Mouse (Mus musculus) brain, embryonic 14.5 days (tissue): ENCODE measurements at regions not wholly inside any gene's neighbourhood (a gene's known extent, or its start where the extent isn't known, plus 50 kb on each side); places are given as distances from the start of the nearest gene placed in this dataset.

Experiments used
- DNase-seq: peaks from one replicate; pipeline ENCODE4 v3.0.0-alpha.2; 2011; ENCODE audit warnings: low read depth
- CTCF ChIP-seq: fragments of 200-500 bp; IDR thresholded peaks from 2 replicates; pipeline ENCODE4 v1.5.1; 2012; ENCODE audit warnings: inconsistent platforms, mild to moderate bottlenecking, moderate library complexity, borderline replicate concordance; ENCODE audit not compliant: insufficient read depth, insufficient read length; ENCODE audit errors: extremely low read depth
- POLR2A ChIP-seq: fragments of 200-500 bp; IDR thresholded peaks from 2 replicates; pipeline ENCODE4 v1.6.1; 2012; ENCODE audit warnings: mild to moderate bottlenecking, inconsistent platforms, borderline replicate concordance; ENCODE audit not compliant: poor library complexity, insufficient read depth, insufficient read length, severe bottlenecking; ENCODE audit errors: extremely low read depth

DNA sequence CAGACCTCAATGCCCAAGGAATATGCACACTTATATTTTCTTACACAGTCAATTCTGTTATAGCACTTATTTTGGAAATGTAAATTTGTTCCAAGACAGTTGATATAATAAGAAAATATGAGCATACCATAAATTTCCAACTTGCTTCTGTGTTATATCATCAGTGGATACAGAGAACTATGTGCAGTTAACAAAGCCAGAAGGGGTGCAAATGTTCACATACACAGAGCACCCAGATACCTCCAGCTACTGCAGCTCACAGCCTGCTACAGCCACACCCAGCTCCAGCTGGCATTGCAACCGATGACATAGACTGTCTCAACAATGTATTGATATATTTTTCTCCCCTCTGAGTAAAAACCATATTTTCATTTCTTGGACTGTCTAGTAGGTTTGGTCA is 785.3 kb downstream of the Cypt12 start:
- DNase-seq = peak; percentile 34
- TF ChIP-seq POLR2A (no peak), CTCF (no peak)

DNA sequence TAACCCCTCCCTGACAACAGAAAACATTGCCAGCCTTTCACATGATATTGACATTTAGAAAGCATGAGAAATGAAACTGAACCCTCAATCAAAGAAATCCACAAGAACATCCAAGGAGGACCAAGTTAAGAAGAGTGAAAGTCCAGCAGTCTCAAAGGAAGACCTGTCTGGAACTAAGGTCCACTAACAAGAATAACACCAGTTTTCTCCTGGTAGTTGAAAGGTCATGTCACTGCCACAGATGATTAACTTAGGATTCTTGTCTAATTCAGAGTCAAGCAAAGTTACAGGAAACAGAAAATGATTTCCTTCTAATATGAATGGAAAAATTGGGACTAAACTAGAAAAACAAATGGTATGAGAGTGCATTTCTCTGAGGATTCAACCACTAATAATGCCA is 790.7 kb downstream of the Cypt12 start:
- TF ChIP-seq POLR2A (no peak), CTCF (no peak)

DNA sequence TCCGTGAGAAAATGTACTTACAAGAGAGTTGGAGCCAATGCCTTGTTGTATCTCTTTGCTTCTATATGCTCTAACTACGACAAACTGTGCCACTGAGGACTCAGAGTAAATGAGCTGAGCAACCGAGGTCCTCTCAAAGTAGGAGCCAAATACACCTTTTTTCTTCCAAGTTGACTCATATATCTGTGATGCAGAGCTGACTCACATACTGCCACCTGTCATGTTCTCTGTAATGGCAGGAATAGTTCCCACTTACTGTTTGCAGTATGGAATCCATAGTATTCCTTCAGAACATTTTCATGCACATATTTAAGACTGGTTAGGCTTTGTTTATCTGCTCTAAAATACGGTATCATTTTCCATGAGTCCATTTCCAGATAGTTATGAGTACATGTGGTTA is 792.1 kb downstream of the Cypt12 start:
- no peak for TF ChIP-seq POLR2A
- no peak for TF ChIP-seq CTCF
- DNase-seq = no peak

More for the DNA sequence above, 790.7 kb downstream of the Cypt12 start:
- no peak for DNase-seq

DNA sequence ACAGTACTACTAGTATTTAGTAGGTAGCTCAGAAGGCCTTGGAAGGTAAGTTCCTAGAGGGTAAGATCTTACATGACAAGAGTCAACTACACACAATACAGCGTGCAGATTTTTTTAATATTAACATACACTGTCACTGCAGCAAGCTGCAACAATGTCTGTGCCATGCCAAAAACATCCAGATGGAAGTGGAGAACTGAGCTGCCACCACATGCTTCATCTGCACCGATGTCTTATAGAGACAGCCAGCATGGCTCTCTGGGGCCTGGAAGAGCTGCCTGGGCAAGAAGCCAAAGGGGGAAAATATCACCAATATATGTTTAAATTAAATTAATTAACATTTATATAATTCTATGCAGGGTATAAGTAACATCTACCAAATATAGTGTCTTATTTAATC is 795.3 kb downstream of the Cypt12 start:
- peak; percentile 77 for DNase-seq
- no peak for TF ChIP-seq POLR2A
- no peak for TF ChIP-seq CTCF

DNA sequence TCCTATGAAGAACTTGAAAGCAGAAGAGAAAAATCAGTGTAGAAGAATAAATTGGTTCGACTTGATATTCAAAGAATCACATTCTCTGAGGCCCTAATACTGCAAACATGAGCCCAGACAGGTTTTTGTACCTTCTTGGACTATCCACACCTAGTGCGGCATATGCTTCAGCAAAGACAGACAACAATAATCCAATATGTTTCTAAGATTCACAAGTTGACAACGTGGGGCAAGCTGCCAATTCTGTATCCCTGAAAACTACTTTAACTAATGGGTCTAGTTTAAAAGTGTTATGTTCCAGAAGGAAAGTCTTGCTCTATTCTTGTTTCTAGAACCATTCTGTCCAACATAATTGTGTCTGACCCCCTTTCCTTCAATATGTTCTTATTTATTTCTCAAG is 796.0 kb downstream of the Cypt12 start:
- peak; percentile 66 for DNase-seq
- TF ChIP-seq POLR2A (no peak), CTCF (no peak)

DNA sequence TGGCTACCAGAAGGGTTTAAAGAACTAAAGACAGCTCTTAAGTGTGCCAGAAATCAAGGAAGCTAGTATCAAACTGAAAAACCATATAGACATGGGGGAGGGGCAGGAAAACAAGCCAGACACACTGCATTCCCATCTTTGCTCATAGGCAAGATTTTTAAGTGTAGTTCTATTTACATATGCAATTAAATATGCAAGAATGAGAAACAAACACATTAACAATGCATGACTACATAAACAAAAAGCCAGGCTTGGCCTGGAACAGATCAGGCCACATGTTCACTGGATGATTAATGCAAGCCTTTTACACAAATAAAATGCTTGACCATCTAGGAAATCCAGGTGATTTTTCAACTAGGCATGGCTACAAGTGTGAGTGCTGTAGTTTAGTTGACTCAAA is 798.0 kb downstream of the Cypt12 start:
- TF ChIP-seq CTCF = no peak
- TF ChIP-seq POLR2A = no peak

DNA sequence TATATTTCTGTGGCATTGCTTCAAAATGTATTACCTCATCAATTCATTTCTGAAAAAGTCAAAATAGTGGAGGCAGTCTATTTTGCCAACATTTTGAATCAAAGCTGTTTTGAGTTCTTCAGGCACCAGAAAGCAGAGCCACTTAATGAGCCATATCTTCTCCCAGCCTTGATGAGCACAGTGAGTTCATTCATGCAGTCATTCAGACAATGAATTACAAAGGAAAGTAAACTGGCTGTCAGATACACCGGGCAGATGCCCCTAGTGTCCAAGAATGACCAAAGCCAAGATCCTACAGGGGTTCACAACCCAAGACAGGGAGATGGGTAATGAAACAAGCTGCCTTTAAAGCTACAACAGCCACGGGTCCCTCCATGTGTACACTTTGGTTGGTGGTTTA is 798.7 kb downstream of the Cypt12 start:
- TF ChIP-seq POLR2A = no peak
- TF ChIP-seq CTCF = no peak
- no peak for DNase-seq

More for the DNA sequence above, 798.0 kb downstream of the Cypt12 start:
- peak; percentile 49 for DNase-seq

DNA sequence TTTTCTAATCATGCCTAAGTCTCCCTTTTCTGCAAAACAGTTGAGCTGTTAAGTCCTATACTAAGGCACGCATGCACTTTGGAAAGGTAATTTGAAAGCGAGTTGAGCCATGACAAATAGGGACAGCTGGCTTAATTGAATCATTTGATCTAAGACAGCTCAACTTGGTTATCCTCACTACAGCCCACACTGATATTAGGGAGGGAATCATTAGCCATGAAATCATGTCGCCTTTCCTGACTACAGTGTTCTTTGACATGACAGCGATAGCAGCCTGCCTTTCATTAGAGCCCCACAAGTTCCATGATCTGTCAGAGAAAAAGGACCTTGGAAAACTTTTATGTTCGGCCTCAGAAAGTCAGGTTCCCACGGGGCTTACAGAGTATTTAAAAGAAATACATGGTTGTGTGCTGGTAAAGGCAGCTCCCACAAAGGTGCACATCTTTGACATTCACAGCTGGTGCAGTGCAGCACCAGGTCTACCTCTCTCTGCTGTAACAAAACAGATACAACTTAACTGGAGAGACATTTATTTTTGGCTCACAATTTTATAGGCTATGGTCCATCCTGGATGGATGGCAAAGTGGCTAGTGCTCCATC is 803.5 kb downstream of the Cypt12 start:
- TF ChIP-seq CTCF = no peak
- TF ChIP-seq POLR2A = no peak
- peak; percentile 39 for DNase-seq

DNA sequence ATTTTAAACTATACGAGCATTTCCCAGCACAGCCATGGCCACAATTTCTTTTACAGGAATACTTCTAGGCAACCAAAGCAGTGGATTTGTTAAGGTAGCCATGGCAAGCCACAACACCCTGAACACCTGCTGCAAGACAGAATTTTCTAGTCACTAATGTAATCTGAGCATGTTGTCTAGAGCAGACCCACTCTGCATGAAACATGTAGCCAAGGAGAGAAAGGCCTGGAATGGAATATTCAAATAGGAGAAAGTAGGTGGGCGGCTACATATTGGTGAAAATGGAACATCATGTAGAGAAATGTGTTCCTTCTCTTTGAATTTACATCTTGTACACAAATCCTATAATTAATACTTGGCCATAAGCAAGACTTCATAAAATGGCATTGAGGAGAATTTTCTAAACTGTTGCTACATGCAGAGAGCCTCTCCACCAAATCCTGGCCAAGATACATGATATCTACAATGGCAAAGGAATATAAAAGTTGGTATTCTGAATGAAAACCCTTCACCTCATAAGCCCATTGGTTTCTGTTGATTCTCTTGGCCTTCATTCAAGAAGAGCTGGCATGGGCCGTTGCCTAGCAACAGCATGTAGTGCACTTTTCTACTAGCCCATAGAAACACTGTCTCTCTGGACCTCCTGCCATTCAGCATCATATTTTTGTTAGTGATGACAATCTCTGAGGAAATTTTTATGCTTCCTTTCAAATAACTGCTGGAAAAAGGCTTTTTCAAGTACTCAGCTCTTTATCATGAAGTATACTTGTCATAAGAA is 816.3 kb downstream of the Cypt12 start:
- TF ChIP-seq CTCF (no peak), POLR2A (no peak)
- peak; percentile 89 for DNase-seq

DNA sequence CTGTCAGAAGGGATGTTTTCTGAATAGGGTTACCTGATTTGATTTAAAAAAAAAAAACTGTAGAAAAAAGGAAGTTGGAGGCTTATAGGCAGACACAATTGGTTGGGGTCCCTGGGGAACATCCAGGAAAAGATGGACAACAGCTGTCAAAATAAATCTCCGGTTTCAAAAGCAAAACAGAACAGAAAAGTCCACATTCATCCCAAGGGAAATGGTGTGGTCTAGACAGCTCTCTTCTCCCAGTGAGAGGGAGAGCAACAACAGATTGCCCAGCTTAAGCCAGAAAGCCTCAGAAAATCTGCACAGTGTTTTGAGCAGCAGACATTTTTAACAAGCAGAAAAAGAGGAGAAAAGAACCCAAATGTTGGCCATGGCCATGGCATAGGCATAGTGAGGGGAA is 830.3 kb downstream of the Cypt12 start:
- TF ChIP-seq CTCF (no peak), POLR2A (no peak)
- peak; percentile 31 for DNase-seq

DNA sequence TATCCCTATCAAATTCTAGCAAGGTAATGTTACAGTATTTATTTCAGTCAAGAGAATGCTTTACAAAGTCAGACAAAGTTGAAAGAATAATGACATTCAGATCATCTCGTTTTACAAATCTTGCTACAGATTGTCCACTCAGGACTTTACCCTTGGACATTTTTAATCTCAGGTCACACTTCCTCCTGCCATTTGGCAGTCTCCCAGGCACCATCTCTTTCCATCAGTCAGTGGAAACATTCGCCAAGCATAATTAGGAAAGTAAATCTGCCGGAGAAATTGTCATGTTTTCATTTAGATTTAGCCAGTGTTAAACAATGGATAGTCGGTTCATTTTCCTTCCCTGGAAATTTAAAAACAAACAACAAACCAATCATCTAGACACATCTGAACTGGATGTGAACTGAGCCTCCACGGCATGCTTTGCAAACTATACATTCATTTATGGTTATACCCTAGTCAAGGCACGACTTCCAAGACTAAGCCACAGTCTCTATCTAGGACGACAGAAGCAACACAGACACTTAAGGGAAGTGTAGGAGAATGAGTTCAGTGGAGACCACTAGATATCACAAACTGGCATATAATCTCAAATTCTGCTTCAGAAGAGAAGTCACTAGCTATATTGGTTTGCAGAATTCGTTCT is 839.4 kb downstream of the Cypt12 start:
- peak; percentile 9 for DNase-seq
- TF ChIP-seq CTCF (no peak), POLR2A (no peak)
